Mouse (Mus musculus): ENCODE results near the gene Rarb.

DNA sequence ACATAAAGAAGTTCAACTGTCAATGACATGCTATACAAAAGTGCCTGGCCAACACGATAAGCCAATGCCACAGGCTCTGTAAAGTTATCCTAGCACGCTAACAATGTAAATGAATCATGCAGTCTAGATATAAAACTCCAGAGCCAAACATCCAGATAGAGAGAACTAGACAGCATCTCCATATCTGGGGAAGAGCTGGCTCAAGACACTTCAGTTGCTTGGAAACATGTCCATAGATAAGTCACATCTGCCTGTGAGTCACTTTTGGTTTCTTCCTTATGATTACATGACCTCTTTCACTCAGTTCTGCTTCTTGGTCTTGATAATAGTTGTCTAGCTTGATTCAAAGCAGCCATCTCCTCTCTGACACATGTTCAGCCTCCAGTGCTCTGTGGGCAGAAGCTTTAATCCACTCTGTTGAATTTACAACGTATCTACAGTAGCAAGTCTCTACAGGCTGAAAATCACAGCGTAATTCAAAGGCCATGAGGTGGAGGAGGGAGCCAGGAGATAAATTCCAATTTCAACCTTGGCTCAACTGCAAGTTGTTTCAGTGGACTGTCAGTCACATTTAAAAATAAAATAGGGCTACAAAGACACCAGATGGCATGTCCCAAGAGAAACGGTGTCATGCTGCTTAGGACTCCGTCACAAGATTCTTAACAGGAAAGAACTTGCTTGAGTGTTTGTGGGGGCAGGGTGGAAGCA, 271.3 kb downstream of the Rarb start:
- TF ChIP-seq CTCF (IDR thresholded peaks at IDR 0.05; ENCODE audit: low read depth) (no peak), EP300 (IDR thresholded peaks at IDR 0.05; ENCODE audit: low read depth) (no peak)
